ENCODE assay signal across 25 mouse cellular contexts in the genomic region with DNA sequence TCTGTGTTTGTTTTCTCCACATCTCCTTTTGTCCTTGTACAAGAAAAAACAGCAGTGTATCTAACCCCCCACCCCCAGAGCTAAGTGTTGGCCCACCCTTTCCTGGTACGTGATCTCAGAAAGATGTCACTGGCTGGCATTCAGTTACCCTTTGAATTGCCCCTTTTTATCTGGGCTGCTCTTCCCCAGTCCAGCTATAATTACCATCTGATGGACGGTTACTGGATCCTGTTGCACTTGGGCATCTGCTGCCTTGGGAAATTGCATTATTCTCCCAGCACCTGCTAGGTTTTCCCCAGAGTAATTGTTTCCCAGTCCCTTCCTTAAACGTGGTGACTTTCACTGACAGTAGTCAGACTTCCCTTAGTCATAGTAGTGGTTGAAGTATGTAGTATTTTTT.
"Had no signal": no experiment of that assay in that cellular context is flagged by ENCODE, and none has a peak within 500 bp of the region (broad histone marks: within the 10 kb centered on the region; RNA-seq: fewer than 3 reads in every experiment).

No protein-coding gene starts in this region.

- H3K4me1 ChIP-seq: intestine, embryonic 15.5 days; liver, embryonic 13.5 days had no signal

- H3K27ac ChIP-seq: heart, adult 2 months; heart, embryonic 13.5 days; heart, embryonic 15.5 days; hindbrain, embryonic 13.5 days; intestine, embryonic 15.5 days; layer of hippocampus, adult 2 months; left cerebral cortex, adult 2 months; limb, embryonic 10.5 days; limb, embryonic 12.5 days; liver, embryonic 13.5 days had no signal

- H3K4me2 ChIP-seq: heart, embryonic 11.5 days; heart, embryonic 13.5 days; heart, embryonic 15.5 days; hindbrain, embryonic 13.5 days; intestine, embryonic 15.5 days; limb, embryonic 12.5 days; liver, embryonic 11.5 days; liver, embryonic 13.5 days had no signal

- DNase-seq: gastrocnemius, postnatal 14 days; gastrocnemius, postnatal 36 days; heart, adult 2 months; heart, postnatal 14 days; heart, postnatal 4 days; kidney, adult 18-20 months; kidney, adult 8-10 months; kidney, postnatal 10 days; kidney, postnatal 25 days; kidney, postnatal 4 days; liver; liver, embryonic 13.5 days had no signal

- H3K9me3 ChIP-seq: heart, embryonic 13.5 days; heart, embryonic 15.5 days; hindbrain, embryonic 13.5 days; intestine, embryonic 15.5 days; limb, embryonic 10.5 days; limb, embryonic 12.5 days; liver, embryonic 13.5 days had no signal

- H3K4me3 ChIP-seq: heart, adult 2 months; heart, embryonic 13.5 days; heart, embryonic 15.5 days; hindbrain, embryonic 13.5 days; intestine, embryonic 15.5 days; layer of hippocampus, adult 2 months; left cerebral cortex, adult 2 months; limb, embryonic 10.5 days; limb, embryonic 12.5 days; liver, embryonic 13.5 days had no signal

- H3K36me3 ChIP-seq: heart, embryonic 13.5 days; heart, embryonic 15.5 days; hindbrain, embryonic 13.5 days; intestine, embryonic 15.5 days; limb, embryonic 10.5 days; limb, embryonic 12.5 days; liver, embryonic 13.5 days had no signal

- H3K27me3 ChIP-seq: heart, embryonic 13.5 days; heart, embryonic 15.5 days; intestine, embryonic 15.5 days; liver, embryonic 13.5 days had no signal

- ATAC-seq: hindbrain, embryonic 16.5 days; inflammation-experienced regulatory T-cells, adult 6 months; intestine, embryonic 15.5 days; intestine, postnatal 0 days had no signal

- H3K9ac ChIP-seq: heart, embryonic 13.5 days; heart, embryonic 15.5 days; hindbrain, embryonic 13.5 days; intestine, embryonic 15.5 days; limb, embryonic 12.5 days; liver, embryonic 13.5 days had no signal
